Mouse (Mus musculus): Measurements from ENCODE around the gene Capn7. TPM values are rescaled to one million over a fixed set of nuclear protein-coding genes. Genes with fewer than 3 reads are reported as not detected.
A peak's percentile ranks its signal among the peaks of the same experiment; 100 is the strongest.

The Capn7 gene
- total and polyA plus RNA-seq, 2 experiments: 6.1 to 38.1 TPM

- H3K4me1 ChIP-seq (ENCODE audit: control insufficient read depth, insufficient read depth, low read length): peaks cover 43% of the 10 kb centered on the region
- H3K27ac ChIP-seq (replicated peaks; ENCODE audit: insufficient read depth, low read depth, low read length): peak overlapping the region; percentile 46
- no peak overlapping the region for H3K9ac ChIP-seq (ENCODE audit: low read depth, low read length)
- no peaks in the 10 kb centered on the region for H3K27me3 ChIP-seq (ENCODE audit: control insufficient read depth, insufficient read depth, low read length)
- peaks cover 2% of the 10 kb centered on the region; the same call in 1 of the 2 replicates for H3K36me3 ChIP-seq (ENCODE audit: control insufficient read depth, insufficient read depth, low read length)
- 60% methylated on average over 6 of the region's 6 CpGs for WGBS
- no peak for DNase-seq (ENCODE audit: extremely low read depth, low read depth, low spot score)
- TF ChIP-seq CTCF (IDR thresholded peaks at IDR 0.05; ENCODE audit: low read depth, low read length): no peak
- H3K4me3 ChIP-seq (ENCODE audit: insufficient read depth, low read depth, low read length): no peak overlapping the region
- H3K79me2 ChIP-seq (ENCODE audit: control insufficient read depth, insufficient read depth, low read length): peaks cover 50% of the 10 kb centered on the region
Measured at GRCm38 (mm10) chr14:31413475-31414086, 77.1 kb downstream of the Capn7 start.

- peaks cover 39% of the 10 kb centered on the region for H3K4me1 ChIP-seq (ENCODE audit: control insufficient read depth, insufficient read depth, low read length)
- DNase-seq (ENCODE audit: extremely low read depth, low read depth, low spot score): no peak
- peaks cover 2% of the 10 kb centered on the region; the same call in 1 of the 2 replicates for H3K36me3 ChIP-seq (ENCODE audit: control insufficient read depth, insufficient read depth, low read length)
- WGBS: 74% methylated on average over 10 of the region's 10 CpGs
- H3K9ac ChIP-seq (ENCODE audit: low read depth, low read length): no peak overlapping the region
- no peak overlapping the region for H3K4me3 ChIP-seq (ENCODE audit: insufficient read depth, low read depth, low read length)
- peak overlapping the region; percentile 23 for H3K27ac ChIP-seq (replicated peaks; ENCODE audit: insufficient read depth, low read depth, low read length)
- H3K27me3 ChIP-seq (ENCODE audit: control insufficient read depth, insufficient read depth, low read length): no peaks in the 10 kb centered on the region
- TF ChIP-seq POLR2A (IDR thresholded peaks at IDR 0.05; ENCODE audit: extremely low read depth, insufficient read depth, low read length): no peak
- peaks cover 53% of the 10 kb centered on the region for H3K79me2 ChIP-seq (ENCODE audit: control insufficient read depth, insufficient read depth, low read length)
Measured at GRCm38 (mm10) chr14:31414235-31414966, 78.0 kb downstream of the Capn7 start.

DNA sequence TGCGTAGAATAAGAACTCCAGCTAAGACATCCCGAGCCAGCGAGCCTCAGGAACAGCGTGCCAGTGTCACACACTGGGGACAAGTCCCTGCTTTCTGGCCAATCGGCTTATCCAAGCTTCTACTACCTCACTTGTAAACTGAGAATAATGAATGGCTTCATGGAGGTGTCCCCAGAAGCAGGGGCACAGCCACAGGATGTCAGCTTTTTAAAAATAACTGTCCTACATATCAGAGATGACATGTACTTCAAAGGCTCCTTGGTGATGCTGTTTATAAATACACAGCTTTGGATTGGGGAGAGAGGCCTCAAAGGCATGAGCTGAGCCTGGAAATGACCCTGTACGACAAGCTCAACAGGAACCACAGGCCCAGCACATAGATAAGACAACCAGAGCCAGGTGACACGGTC, 78.5 kb downstream of the Capn7 start:
- peaks cover 2% of the 10 kb centered on the region; the same call in 1 of the 2 replicates for H3K36me3 ChIP-seq (ENCODE audit: control insufficient read depth, insufficient read depth, low read length)
- no peak for TF ChIP-seq CTCF (IDR thresholded peaks at IDR 0.05; ENCODE audit: low read depth, low read length)
- no peak overlapping the region for H3K4me3 ChIP-seq (ENCODE audit: insufficient read depth, low read depth, low read length)
- peaks cover 34% of the 10 kb centered on the region for H3K4me1 ChIP-seq (ENCODE audit: control insufficient read depth, insufficient read depth, low read length)
- peaks cover 56% of the 10 kb centered on the region for H3K79me2 ChIP-seq (ENCODE audit: control insufficient read depth, insufficient read depth, low read length)
- H3K9ac ChIP-seq (ENCODE audit: low read depth, low read length): 0 out of 2 replicates have a peak overlapping the region, but pooled peaks have one; percentile 6
- no peaks in the 10 kb centered on the region for H3K27me3 ChIP-seq (ENCODE audit: control insufficient read depth, insufficient read depth, low read length)
- peak overlapping the region; percentile 38 for H3K27ac ChIP-seq (replicated peaks; ENCODE audit: insufficient read depth, low read depth, low read length)
- DNase-seq (ENCODE audit: extremely low read depth, low read depth, low spot score): no peak
- 68% methylated on average over 7 of the region's 7 CpGs for WGBS

DNA sequence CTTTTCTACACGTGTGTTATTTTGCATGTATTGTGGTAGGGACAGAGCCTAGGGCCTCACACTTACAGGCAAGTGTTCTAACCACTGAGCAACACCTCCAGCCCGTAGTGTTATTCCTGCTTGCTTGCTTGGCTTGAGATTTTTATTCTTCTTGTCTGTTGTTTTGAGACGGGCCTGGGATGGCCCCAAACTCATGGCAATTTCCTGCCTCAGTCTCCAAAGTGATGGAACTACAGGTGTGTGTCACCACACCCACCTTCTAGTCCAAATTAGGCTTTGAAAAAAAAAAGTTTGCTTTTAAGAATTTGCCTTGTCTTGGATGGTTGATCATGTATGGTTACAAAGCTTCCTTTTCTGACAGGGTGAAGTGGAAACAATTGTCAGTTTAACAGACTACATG, 80.0 kb downstream of the Capn7 start:
- Histone ChIP-seq H3K4me3 (ENCODE audit: insufficient read depth, low read depth, low read length) (no peak overlapping the region), H3K4me1 (ENCODE audit: control insufficient read depth, insufficient read depth, low read length) (peaks cover 40% of the 10 kb centered on the region), H3K9ac (ENCODE audit: low read depth, low read length) (no peak overlapping the region; the same call in 1 of the 2 replicates), H3K79me2 (ENCODE audit: control insufficient read depth, insufficient read depth, low read length) (peaks cover 64% of the 10 kb centered on the region), H3K36me3 (ENCODE audit: control insufficient read depth, insufficient read depth, low read length) (no peaks in the 10 kb centered on the region), H3K27ac (replicated peaks; ENCODE audit: insufficient read depth, low read depth, low read length) (peak overlapping the region; percentile 61), H3K27me3 (ENCODE audit: control insufficient read depth, insufficient read depth, low read length) (no peaks in the 10 kb centered on the region)
- WGBS: 83% methylated on average over 3 of the region's 3 CpGs
- TF ChIP-seq POLR2A (IDR thresholded peaks at IDR 0.05; ENCODE audit: extremely low read depth, insufficient read depth, low read length): no peak
- no peak for TF ChIP-seq CTCF (IDR thresholded peaks at IDR 0.05; ENCODE audit: low read depth, low read length)
- DNase-seq (ENCODE audit: extremely low read depth, low read depth, low spot score): no peak

- peak overlapping the region; percentile 10 for H3K9ac ChIP-seq (ENCODE audit: low read depth, low read length)
- 31% methylated on average over 16 of the region's 16 CpGs for WGBS
- no peaks in the 10 kb centered on the region for H3K27me3 ChIP-seq (ENCODE audit: control insufficient read depth, insufficient read depth, low read length)
- DNase-seq (ENCODE audit: extremely low read depth, low read depth, low spot score): peak; percentile 55
- H3K36me3 ChIP-seq (ENCODE audit: control insufficient read depth, insufficient read depth, low read length): no peaks in the 10 kb centered on the region
- H3K27ac ChIP-seq (replicated peaks; ENCODE audit: insufficient read depth, low read depth, low read length): peak overlapping the region; percentile 61
- TF ChIP-seq POLR2A (IDR thresholded peaks at IDR 0.05; ENCODE audit: extremely low read depth, insufficient read depth, low read length) (no peak), CTCF (IDR thresholded peaks at IDR 0.05; ENCODE audit: low read depth, low read length) (no peak)
- H3K4me1 ChIP-seq (ENCODE audit: control insufficient read depth, insufficient read depth, low read length): peaks cover 45% of the 10 kb centered on the region
- peaks cover 62% of the 10 kb centered on the region for H3K79me2 ChIP-seq (ENCODE audit: control insufficient read depth, insufficient read depth, low read length)
- H3K4me3 ChIP-seq (ENCODE audit: insufficient read depth, low read depth, low read length): no peak overlapping the region
Measured at GRCm38 (mm10) chr14:31416835-31417549, 80.6 kb downstream of the Capn7 start.

Measured in liver, adult 2 months (tissue).